Mouse (Mus musculus) embryo, embryonic 9.5 days (tissue): ENCODE measurements at regions not wholly inside any gene's neighbourhood (a gene's known extent, or its start where the extent isn't known, plus 50 kb on each side); places are given as distances from the start of the nearest gene placed in this dataset.
A peak's percentile ranks its signal among the peaks of the same experiment; 100 is the strongest.

ENCODE experiments used
- DNase-seq: peaks from one replicate; pipeline ENCODE4 v3.0.0-alpha.2; 2017; ENCODE audit errors: extremely low spot score

GRCm38 (mm10) chr17:54483901-54484300 is 185.1 kb upstream of the Slc5a7 start:
- DNase-seq = no peak

- DNase-seq = no peak
These were observed 141.1 kb upstream of the Slc5a7 start for GRCm38 (mm10) chr17:54439910-54440309.

GRCm38 (mm10) chr17:54438435-54438834 is 139.6 kb upstream of the Slc5a7 start:
- no peak for DNase-seq

GRCm38 (mm10) chr17:54429922-54430321 is 131.1 kb upstream of the Slc5a7 start:
- DNase-seq = no peak

GRCm38 (mm10) chr17:54414260-54414659 is 115.4 kb upstream of the Slc5a7 start:
- no peak for DNase-seq

- no peak for DNase-seq
These were observed 97.6 kb upstream of the Slc5a7 start for GRCm38 (mm10) chr17:54396476-54396875.

GRCm38 (mm10) chr17:54377500-54377899 is 78.7 kb upstream of the Slc5a7 start:
- DNase-seq = no peak

GRCm38 (mm10) chr17:54368611-54369010 is 69.8 kb upstream of the Slc5a7 start:
- no peak for DNase-seq

GRCm38 (mm10) chr17:54367948-54368347 is 69.1 kb upstream of the Slc5a7 start:
- no peak for DNase-seq

- DNase-seq = no peak
These were observed 64.2 kb upstream of the Slc5a7 start for GRCm38 (mm10) chr17:54362991-54363390.

GRCm38 (mm10) chr17:54353063-54353462 is 54.2 kb upstream of the Slc5a7 start:
- DNase-seq = no peak

GRCm38 (mm10) chr17:54350881-54351280 is 52.0 kb upstream of the Slc5a7 start:
- peak; percentile 1 for DNase-seq
